Mouse (Mus musculus) ES-Bruce4 (cell line): ENCODE measurements around the gene Rhbg.

Experiments
- CTCF ChIP-seq: IDR thresholded peaks from one replicate; pipeline ENCODE4 v1.8.1; 2011; ENCODE audit warnings: low read depth, low read length
- POLR2A ChIP-seq: IDR thresholded peaks from one replicate; pipeline ENCODE4 v1.8.1; 2011; ENCODE audit warnings: low read length; ENCODE audit not compliant: insufficient read depth

DNA sequence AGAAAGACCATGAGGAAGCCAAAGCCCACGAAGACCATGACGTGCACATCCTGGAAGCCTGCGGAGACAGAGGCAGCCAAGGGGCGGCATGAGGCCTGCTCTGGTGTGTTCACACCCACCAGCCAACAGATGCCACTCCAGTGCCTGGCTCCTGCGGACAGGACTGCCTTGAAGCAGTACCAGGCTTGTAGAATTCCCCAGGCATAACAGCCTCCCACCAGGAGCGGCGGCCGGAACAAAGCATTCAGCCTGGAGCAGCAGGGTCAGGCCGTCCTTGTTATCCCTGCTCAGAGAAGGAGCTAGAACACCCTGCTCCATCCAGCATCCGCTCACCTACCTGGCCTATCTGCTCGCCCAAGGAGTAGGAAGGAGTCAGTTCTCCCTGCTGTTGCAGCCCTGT is 6.1 kb downstream of the Rhbg start:
- TF ChIP-seq CTCF (no peak), POLR2A (no peak)
